Mouse (Mus musculus): ENCODE measurements around the gene Rap1gap2. TPM values are rescaled to one million over a fixed set of nuclear protein-coding genes. Genes with fewer than 3 reads are reported as not detected.

Gene Rap1gap2
- total RNA-seq, 2 experiments from 2014 or later: 186 to 188 TPM

GRCm38 (mm10) chr11:74520201-74520600, 90.5 kb downstream of the Rap1gap2 start:
- Histone ChIP-seq H3K27ac (no peak overlapping the region), H3K4me3 (no peak overlapping the region)
- no peak for TF ChIP-seq CTCF (IDR thresholded peaks at IDR 0.05)
- no peak for DNase-seq (ENCODE audit: extremely low spot score in 1 of 2, low spot score in 2 of 2)
- intact Hi-C loops (cut with DNase I): no loop called here

- H3K27ac ChIP-seq: no peak overlapping the region
- intact Hi-C loops (cut with DNase I): no loop called here
- H3K4me3 ChIP-seq: no peak overlapping the region
- DNase-seq (ENCODE audit: extremely low spot score in 1 of 2, low spot score in 2 of 2): no peak
- no peak for TF ChIP-seq CTCF (IDR thresholded peaks at IDR 0.05)
Measured at GRCm38 (mm10) chr11:74516112-74516511, 94.6 kb downstream of the Rap1gap2 start.

GRCm38 (mm10) chr11:74515046-74515445, 95.7 kb downstream of the Rap1gap2 start:
- H3K27ac ChIP-seq: no peak overlapping the region
- TF ChIP-seq CTCF (IDR thresholded peaks at IDR 0.05): no peak
- H3K4me3 ChIP-seq: no peak overlapping the region
- DNase-seq (ENCODE audit: extremely low spot score in 1 of 2, low spot score in 2 of 2): no peak
- intact Hi-C loops (cut with DNase I): no loop called here

DNA sequence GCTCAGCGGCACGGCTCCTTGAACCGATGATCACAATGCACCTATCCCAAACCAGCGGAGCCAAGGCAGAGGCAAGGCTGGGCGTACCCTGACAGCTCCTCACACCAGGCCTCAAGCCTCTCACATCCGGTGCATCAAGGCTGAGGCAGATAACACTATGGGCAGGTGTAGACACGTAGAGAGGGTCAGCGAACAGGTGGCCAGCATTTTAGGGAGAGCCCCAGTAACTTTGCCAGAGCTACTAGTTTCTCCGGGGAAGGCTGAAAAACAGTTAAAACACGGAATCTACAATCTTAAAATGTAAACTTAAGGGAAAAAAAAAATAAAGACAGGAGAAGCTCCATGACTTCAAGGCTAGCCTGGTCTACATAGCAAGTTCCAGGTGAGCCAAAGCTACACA, 98.1 kb downstream of the Rap1gap2 start:
- no peak overlapping the region for H3K27ac ChIP-seq
- H3K4me3 ChIP-seq: no peak overlapping the region
- intact Hi-C loops (cut with DNase I): no loop called here
- no peak for TF ChIP-seq CTCF (IDR thresholded peaks at IDR 0.05)
- DNase-seq (ENCODE audit: extremely low spot score in 1 of 2, low spot score in 2 of 2): no peak

GRCm38 (mm10) chr11:74506275-74506674, 104.4 kb downstream of the Rap1gap2 start:
- H3K4me3 ChIP-seq: no peak overlapping the region
- DNase-seq (ENCODE audit: extremely low spot score in 1 of 2, low spot score in 2 of 2): no peak
- intact Hi-C loops (cut with DNase I): no loop called here
- TF ChIP-seq CTCF (IDR thresholded peaks at IDR 0.05): no peak
- no peak overlapping the region for H3K27ac ChIP-seq

DNA sequence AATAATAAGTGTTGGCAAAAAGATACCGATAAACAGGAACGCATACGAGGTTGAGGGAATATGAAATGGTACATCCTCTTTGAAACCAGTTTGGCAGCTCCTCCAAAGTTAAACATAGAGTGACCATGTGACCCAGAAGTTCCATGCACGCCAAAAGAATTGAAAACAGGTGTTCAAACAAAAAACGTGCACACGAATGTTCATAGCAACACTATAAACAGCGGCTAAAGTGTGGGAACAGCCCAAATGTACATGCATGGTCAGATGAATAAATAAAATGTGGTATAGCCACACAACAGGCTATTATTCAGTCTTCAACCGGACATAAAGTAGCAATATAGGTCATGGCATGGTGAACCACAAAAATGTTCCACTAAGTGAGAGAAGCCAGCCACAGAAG, 108.2 kb downstream of the Rap1gap2 start:
- DNase-seq (ENCODE audit: extremely low spot score in 1 of 2, low spot score in 2 of 2): no peak
- Histone ChIP-seq H3K4me3 (no peak overlapping the region), H3K27ac (no peak overlapping the region)
- TF ChIP-seq CTCF (IDR thresholded peaks at IDR 0.05): no peak
- intact Hi-C loops (cut with DNase I): no loop called here

GRCm38 (mm10) chr11:74501989-74502388, 108.7 kb downstream of the Rap1gap2 start:
- Histone ChIP-seq H3K4me3 (no peak overlapping the region), H3K27ac (no peak overlapping the region)
- DNase-seq (ENCODE audit: extremely low spot score in 1 of 2, low spot score in 2 of 2): no peak
- intact Hi-C loops (cut with DNase I): no loop called here
- no peak for TF ChIP-seq CTCF (IDR thresholded peaks at IDR 0.05)

- TF ChIP-seq CTCF (IDR thresholded peaks at IDR 0.05): no peak
- intact Hi-C loops (cut with DNase I): no loop called here
- no peak for DNase-seq (ENCODE audit: extremely low spot score in 1 of 2, low spot score in 2 of 2)
- Histone ChIP-seq H3K27ac (no peak overlapping the region), H3K4me3 (no peak overlapping the region)
Measured at GRCm38 (mm10) chr11:74501061-74501460, 109.7 kb downstream of the Rap1gap2 start.

DNA sequence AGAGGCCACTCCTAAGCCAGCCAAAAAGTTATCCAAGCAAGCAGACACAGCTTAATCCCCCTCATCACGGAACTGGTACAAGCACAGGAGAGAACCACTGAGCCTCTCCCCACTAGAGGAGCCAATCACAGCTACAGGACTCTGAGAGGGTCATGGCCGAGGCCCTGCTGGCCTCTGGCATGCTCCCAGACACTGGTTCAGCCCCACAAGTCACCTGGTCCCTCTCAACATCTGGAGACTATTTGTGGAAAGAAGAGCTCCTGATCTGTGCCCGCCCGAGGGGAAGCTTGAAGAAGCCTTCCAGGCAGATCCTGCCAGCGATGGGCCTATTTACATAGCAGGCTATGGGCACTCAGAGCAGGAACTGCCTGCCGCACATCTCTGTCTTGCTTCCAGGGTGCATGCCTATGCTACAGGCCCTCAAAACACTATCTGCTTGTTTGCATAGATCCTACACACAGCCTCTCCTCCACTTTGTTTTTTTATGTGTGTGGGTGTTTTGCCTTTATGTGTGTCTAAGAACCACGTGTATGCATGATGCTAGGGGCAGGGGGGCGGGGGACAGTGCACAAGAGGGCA, 111.1 kb downstream of the Rap1gap2 start:
- no peak for DNase-seq (ENCODE audit: extremely low spot score in 1 of 2, low spot score in 2 of 2)
- intact Hi-C loops (cut with DNase I): no loop called here
- Histone ChIP-seq H3K4me3 (no peak overlapping the region), H3K27ac (peak overlapping the region; percentile 75)
- TF ChIP-seq CTCF (IDR thresholded peaks at IDR 0.05): no peak

GRCm38 (mm10) chr11:74499058-74499457, 111.7 kb downstream of the Rap1gap2 start:
- peak overlapping the region; percentile 75; the same call in 1 of the 2 replicates for H3K27ac ChIP-seq
- no peak for DNase-seq (ENCODE audit: extremely low spot score in 1 of 2, low spot score in 2 of 2)
- TF ChIP-seq CTCF (IDR thresholded peaks at IDR 0.05): no peak
- no peak overlapping the region for H3K4me3 ChIP-seq
- intact Hi-C loops (cut with DNase I): no loop called here

DNA sequence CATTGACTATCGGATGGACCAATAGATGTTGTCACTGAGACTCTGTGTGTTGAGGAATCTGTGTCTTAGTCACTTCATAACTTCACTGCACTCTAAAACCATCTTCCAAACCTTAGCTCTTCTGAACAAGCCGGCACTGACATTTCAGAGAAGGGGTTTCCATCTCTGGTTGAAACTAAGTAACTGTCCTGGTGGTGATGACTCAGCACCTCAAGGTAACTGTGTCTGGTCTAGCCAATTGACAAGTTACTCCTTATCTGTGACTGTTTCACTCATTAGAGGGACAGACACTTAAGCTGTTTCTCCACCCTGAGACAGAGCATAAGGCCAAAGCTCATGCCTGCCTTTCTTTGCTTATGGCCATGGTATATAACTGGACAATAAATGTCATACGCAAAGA, 114.1 kb downstream of the Rap1gap2 start:
- intact Hi-C loops (cut with DNase I): no loop called here
- H3K4me3 ChIP-seq: no peak overlapping the region
- H3K27ac ChIP-seq: no peak overlapping the region
- no peak for TF ChIP-seq CTCF (IDR thresholded peaks at IDR 0.05)
- DNase-seq (ENCODE audit: extremely low spot score in 1 of 2, low spot score in 2 of 2): no peak

- TF ChIP-seq CTCF (IDR thresholded peaks at IDR 0.05): no peak
- intact Hi-C loops (cut with DNase I): no loop called here
Measured at GRCm38 (mm10) chr11:74493936-74494335, 116.8 kb downstream of the Rap1gap2 start.

DNA sequence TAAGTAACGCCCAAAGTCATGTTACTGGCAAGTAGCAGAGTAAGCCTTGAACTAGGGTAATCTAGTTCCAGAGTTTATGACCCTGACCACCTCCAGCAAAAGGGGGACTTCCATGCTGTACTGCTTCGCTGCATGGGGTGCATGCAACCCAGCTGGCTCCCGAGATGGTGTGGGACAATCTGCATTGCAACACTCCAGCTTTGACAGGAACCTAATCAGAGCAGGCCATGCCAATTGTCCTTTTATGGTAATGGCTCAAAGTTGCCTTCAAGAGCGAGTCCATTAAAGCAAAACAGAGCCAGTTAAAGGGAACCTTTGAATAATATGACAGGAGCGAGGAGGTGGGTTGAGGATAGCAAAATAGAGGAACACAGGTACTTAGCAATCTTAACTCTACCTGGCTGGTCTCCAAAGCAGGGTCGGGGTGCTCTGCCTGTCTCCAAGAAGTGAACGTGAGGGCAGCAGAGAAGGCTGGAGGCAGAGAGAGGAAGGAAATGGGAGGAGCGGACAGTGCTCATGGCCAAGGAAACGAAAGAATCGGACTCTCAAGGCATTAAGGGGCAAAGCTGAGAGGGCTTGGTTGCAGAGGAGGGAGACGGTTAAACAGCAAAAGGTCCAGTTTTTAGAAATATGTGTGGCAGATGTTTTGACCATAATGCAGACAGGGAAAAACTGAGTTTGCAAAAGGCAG, 117.4 kb downstream of the Rap1gap2 start:
- intact Hi-C loops (cut with DNase I): no loop called here
- no peak overlapping the region for H3K27ac ChIP-seq
- TF ChIP-seq CTCF (IDR thresholded peaks at IDR 0.05): no peak
- H3K4me3 ChIP-seq: no peak overlapping the region
- no peak for DNase-seq (ENCODE audit: extremely low spot score in 1 of 2, low spot score in 2 of 2)

More at GRCm38 (mm10) chr11:74493936-74494335, 116.8 kb downstream of the Rap1gap2 start:
- H3K27ac ChIP-seq: no peak overlapping the region
- H3K4me3 ChIP-seq: no peak overlapping the region
- no peak for DNase-seq (ENCODE audit: extremely low spot score in 1 of 2, low spot score in 2 of 2)
